Mouse (Mus musculus): ENCODE measurements at regions not wholly inside any gene's neighbourhood (a gene's known extent, or its start where the extent isn't known, plus 50 kb on each side); places are given as distances from the start of the nearest gene placed in this dataset.
A peak's percentile ranks its signal among the peaks of the same experiment; 100 is the strongest.

DNA sequence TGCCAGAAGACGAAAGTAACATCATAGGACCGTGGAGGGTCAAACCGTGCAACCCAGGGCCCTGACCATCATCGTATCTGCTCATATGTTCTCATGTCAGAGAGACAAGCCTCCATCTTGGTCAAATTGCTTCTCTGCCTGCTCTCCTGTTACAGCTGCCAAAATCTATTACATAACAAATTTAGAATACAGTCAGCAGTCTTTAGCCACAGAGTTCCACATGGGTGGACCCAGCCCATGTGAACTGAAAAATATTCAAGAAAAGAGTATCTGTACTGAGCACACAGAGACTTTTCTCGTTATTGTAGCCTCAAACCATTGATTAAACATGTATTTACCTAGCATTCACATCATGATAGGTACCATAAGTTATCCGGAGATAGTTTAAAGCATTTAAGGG is 155.2 kb upstream of the Haao start:
- Histone ChIP-seq H3K27ac (ENCODE audit: low read depth) (no peak overlapping the region), H3K4me1 (ENCODE audit: control insufficient read depth, insufficient read depth) (no peaks in the 10 kb centered on the region), H3K4me3 (ENCODE audit: low read depth, low read length) (no peak overlapping the region), H3K9ac (replicated peaks; ENCODE audit: low read depth, low read length) (no peak overlapping the region), H3K36me3 (replicated peaks; ENCODE audit: control insufficient read depth, insufficient read depth, low read length) (no peaks in the 10 kb centered on the region), H3K9me3 (replicated peaks; ENCODE audit: control insufficient read depth, low read length) (no peaks in the 10 kb centered on the region), H3K4me2 (ENCODE audit: low read depth, low read length) (no peak overlapping the region), H3K27me3 (ENCODE audit: control insufficient read depth, insufficient read depth, low read length) (no peaks in the 10 kb centered on the region)
- no peak for ATAC-seq (ENCODE audit: insufficient read depth, low read depth)
- DNase-seq (ENCODE audit: low spot score) = no peak
- WGBS = 86% methylated on average over 6 of the region's 6 CpGs
- TF ChIP-seq EP300 (IDR thresholded peaks at IDR 0.05; ENCODE audit: low read depth) (no peak), CTCF (IDR thresholded peaks at IDR 0.05; ENCODE audit: low read depth) (no peak)

DNA sequence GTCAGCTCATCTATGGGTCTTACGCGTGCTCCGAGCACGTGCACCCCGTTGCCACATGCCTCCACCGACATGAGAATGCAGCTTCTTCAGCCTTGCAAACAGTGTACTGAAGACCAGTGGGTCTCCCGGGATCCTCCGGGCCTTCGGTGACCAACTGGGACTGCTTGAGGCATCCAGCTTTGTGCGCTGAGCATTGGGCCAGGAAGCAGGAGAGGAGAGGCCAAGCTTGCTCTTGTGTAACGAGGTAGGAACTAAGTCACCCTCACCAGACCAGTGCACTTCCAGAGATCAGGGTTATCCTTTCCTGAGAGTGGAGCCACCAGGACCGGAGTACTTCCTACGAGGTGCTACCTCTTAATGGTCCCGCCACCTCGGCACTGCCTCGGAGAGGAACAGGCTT is 154.6 kb upstream of the Haao start:
- no peak for ATAC-seq (ENCODE audit: insufficient read depth, low read depth)
- H3K36me3 ChIP-seq (replicated peaks; ENCODE audit: control insufficient read depth, insufficient read depth, low read length) = no peaks in the 10 kb centered on the region
- no peak overlapping the region for H3K4me2 ChIP-seq (ENCODE audit: low read depth, low read length)
- H3K27ac ChIP-seq (ENCODE audit: low read depth) = no peak overlapping the region
- H3K9ac ChIP-seq (replicated peaks; ENCODE audit: low read depth, low read length) = no peak overlapping the region
- H3K4me3 ChIP-seq (ENCODE audit: low read depth, low read length) = no peak overlapping the region
- no peaks in the 10 kb centered on the region for H3K9me3 ChIP-seq (replicated peaks; ENCODE audit: control insufficient read depth, low read length)
- H3K27me3 ChIP-seq (ENCODE audit: control insufficient read depth, insufficient read depth, low read length) = no peaks in the 10 kb centered on the region
- no peak for TF ChIP-seq EP300 (IDR thresholded peaks at IDR 0.05; ENCODE audit: low read depth)
- no peak for TF ChIP-seq CTCF (IDR thresholded peaks at IDR 0.05; ENCODE audit: low read depth)
- no peaks in the 10 kb centered on the region for H3K4me1 ChIP-seq (ENCODE audit: control insufficient read depth, insufficient read depth)
- WGBS = 92% methylated on average over 16 of the region's 16 CpGs
- DNase-seq (ENCODE audit: low spot score) = no peak

- H3K4me3 ChIP-seq (ENCODE audit: low read depth, low read length) = no peak overlapping the region
- no peak overlapping the region for H3K27ac ChIP-seq (ENCODE audit: low read depth)
- H3K9ac ChIP-seq (replicated peaks; ENCODE audit: low read depth, low read length) = no peak overlapping the region
- no peak for DNase-seq (ENCODE audit: low spot score)
- no peaks in the 10 kb centered on the region for H3K9me3 ChIP-seq (replicated peaks; ENCODE audit: control insufficient read depth, low read length)
- H3K4me1 ChIP-seq (ENCODE audit: control insufficient read depth, insufficient read depth) = no peaks in the 10 kb centered on the region
- no peaks in the 10 kb centered on the region for H3K27me3 ChIP-seq (ENCODE audit: control insufficient read depth, insufficient read depth, low read length)
- H3K36me3 ChIP-seq (replicated peaks; ENCODE audit: control insufficient read depth, insufficient read depth, low read length) = no peaks in the 10 kb centered on the region
- 67% methylated on average over 6 of the region's 6 CpGs for WGBS
- TF ChIP-seq EP300 (IDR thresholded peaks at IDR 0.05; ENCODE audit: low read depth) = no peak
- TF ChIP-seq CTCF (IDR thresholded peaks at IDR 0.05; ENCODE audit: low read depth) = no peak
- ATAC-seq (ENCODE audit: insufficient read depth, low read depth) = no peak
- H3K4me2 ChIP-seq (ENCODE audit: low read depth, low read length) = no peak overlapping the region
Observed at GRCm38 (mm10) chr17:84000115-84000514, 152.4 kb upstream of the Haao start.

- Histone ChIP-seq H3K27ac (ENCODE audit: low read depth) (no peak overlapping the region), H3K4me3 (ENCODE audit: low read depth, low read length) (no peak overlapping the region), H3K27me3 (ENCODE audit: control insufficient read depth, insufficient read depth, low read length) (no peaks in the 10 kb centered on the region), H3K9me3 (replicated peaks; ENCODE audit: control insufficient read depth, low read length) (no peaks in the 10 kb centered on the region), H3K4me1 (ENCODE audit: control insufficient read depth, insufficient read depth) (no peaks in the 10 kb centered on the region), H3K4me2 (ENCODE audit: low read depth, low read length) (no peak overlapping the region), H3K9ac (replicated peaks; ENCODE audit: low read depth, low read length) (no peak overlapping the region), H3K36me3 (replicated peaks; ENCODE audit: control insufficient read depth, insufficient read depth, low read length) (no peaks in the 10 kb centered on the region)
- ATAC-seq (ENCODE audit: insufficient read depth, low read depth) (no peak), DNase-seq (ENCODE audit: low spot score) (no peak)
- 71% methylated on average over 10 of the region's 10 CpGs for WGBS
- no peak for TF ChIP-seq CTCF (IDR thresholded peaks at IDR 0.05; ENCODE audit: low read depth)
- TF ChIP-seq EP300 (IDR thresholded peaks at IDR 0.05; ENCODE audit: low read depth) = no peak
Observed at GRCm38 (mm10) chr17:83998972-83999545, 151.3 kb upstream of the Haao start.

- 85% methylated on average over 7 of the region's 7 CpGs for WGBS
- Histone ChIP-seq H3K27ac (ENCODE audit: low read depth) (no peak overlapping the region), H3K9me3 (replicated peaks; ENCODE audit: control insufficient read depth, low read length) (no peaks in the 10 kb centered on the region), H3K4me3 (ENCODE audit: low read depth, low read length) (no peak overlapping the region), H3K4me2 (ENCODE audit: low read depth, low read length) (no peak overlapping the region), H3K27me3 (ENCODE audit: control insufficient read depth, insufficient read depth, low read length) (no peaks in the 10 kb centered on the region), H3K36me3 (replicated peaks; ENCODE audit: control insufficient read depth, insufficient read depth, low read length) (no peaks in the 10 kb centered on the region), H3K9ac (replicated peaks; ENCODE audit: low read depth, low read length) (no peak overlapping the region), H3K4me1 (ENCODE audit: control insufficient read depth, insufficient read depth) (no peaks in the 10 kb centered on the region)
- no peak for TF ChIP-seq EP300 (IDR thresholded peaks at IDR 0.05; ENCODE audit: low read depth)
- TF ChIP-seq CTCF (IDR thresholded peaks at IDR 0.05; ENCODE audit: low read depth) = no peak
- DNase-seq (ENCODE audit: low spot score) (no peak), ATAC-seq (ENCODE audit: insufficient read depth, low read depth) (no peak)
Observed at GRCm38 (mm10) chr17:83998341-83998740, 150.6 kb upstream of the Haao start.

DNA sequence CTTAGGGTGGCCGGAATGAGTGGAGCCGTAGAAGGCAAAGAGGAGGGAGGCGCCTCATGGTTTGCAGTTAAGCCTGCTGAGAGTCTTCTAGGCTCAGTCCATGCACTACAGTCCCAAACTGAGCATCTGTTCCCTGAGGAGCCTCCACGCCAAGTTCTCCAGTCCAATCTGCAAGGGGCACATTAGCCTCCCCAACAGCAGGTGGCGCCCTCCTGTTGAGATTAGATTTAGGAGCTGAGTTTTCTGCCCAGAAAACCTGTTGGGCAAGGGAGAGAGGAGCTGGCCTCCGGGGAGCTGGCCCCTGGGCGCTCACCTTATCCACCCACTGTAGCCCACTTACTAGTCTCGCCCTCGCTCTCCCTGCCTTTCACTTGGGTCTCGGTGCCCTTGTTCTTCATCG is 150.0 kb upstream of the Haao start:
- Histone ChIP-seq H3K9ac (replicated peaks; ENCODE audit: low read depth, low read length) (no peak overlapping the region), H3K4me1 (ENCODE audit: control insufficient read depth, insufficient read depth) (no peaks in the 10 kb centered on the region), H3K27ac (ENCODE audit: low read depth) (no peak overlapping the region), H3K4me3 (ENCODE audit: low read depth, low read length) (no peak overlapping the region), H3K9me3 (replicated peaks; ENCODE audit: control insufficient read depth, low read length) (no peaks in the 10 kb centered on the region), H3K27me3 (ENCODE audit: control insufficient read depth, insufficient read depth, low read length) (no peaks in the 10 kb centered on the region), H3K4me2 (ENCODE audit: low read depth, low read length) (no peak overlapping the region), H3K36me3 (replicated peaks; ENCODE audit: control insufficient read depth, insufficient read depth, low read length) (no peaks in the 10 kb centered on the region)
- ATAC-seq (ENCODE audit: insufficient read depth, low read depth) (no peak), DNase-seq (ENCODE audit: low spot score) (no peak)
- TF ChIP-seq EP300 (IDR thresholded peaks at IDR 0.05; ENCODE audit: low read depth) (no peak), CTCF (IDR thresholded peaks at IDR 0.05; ENCODE audit: low read depth) (peak; percentile 65)
- 82% methylated on average over 11 of the region's 11 CpGs for WGBS
